Mouse (Mus musculus): ENCODE results near the gene Mt2.

Gene Mt2

DNA sequence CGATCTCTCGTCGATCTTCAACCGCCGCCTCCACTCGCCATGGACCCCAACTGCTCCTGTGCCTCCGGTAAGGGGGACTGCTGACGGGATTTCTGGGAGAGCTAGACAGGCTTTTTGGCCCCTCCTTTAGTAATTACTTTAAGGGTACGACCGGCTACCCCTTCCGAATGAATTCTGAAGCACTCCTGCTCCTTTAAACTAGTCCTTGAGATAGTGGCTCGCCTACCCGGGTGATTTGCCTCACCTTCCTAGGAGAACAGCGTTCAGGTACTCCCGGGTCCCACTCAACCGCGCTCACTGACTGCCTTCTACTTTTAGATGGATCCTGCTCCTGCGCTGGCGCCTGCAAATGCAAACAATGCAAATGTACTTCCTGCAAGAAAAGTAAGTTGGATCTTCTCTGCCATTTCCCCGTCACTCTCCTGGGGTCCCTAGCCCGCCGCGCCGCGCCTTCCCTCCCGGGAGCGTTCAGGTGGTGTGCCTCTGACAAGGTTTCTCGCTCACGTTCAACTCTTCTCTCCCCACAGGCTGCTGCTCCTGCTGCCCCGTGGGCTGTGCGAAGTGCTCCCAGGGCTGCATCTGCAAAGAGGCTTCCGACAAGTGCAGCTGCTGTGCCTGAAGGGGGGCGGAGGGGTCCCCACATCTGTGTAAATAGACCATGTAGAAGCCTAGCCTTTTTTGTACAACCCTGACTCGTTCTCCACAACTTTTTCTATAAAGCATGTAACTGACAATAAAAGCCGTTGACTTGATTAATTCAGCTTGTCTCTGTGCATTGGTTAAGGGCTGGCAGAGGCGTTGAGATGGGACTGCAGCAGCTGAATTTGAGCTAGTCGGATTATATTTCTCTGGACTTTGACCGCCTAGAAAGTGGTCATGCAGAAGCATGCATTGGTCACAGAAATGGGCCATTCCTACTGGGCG, 607 bp downstream of the Mt2 start:
- DNase-seq (ENCODE audit: extremely low spot score) = peak; percentile 40

DNA sequence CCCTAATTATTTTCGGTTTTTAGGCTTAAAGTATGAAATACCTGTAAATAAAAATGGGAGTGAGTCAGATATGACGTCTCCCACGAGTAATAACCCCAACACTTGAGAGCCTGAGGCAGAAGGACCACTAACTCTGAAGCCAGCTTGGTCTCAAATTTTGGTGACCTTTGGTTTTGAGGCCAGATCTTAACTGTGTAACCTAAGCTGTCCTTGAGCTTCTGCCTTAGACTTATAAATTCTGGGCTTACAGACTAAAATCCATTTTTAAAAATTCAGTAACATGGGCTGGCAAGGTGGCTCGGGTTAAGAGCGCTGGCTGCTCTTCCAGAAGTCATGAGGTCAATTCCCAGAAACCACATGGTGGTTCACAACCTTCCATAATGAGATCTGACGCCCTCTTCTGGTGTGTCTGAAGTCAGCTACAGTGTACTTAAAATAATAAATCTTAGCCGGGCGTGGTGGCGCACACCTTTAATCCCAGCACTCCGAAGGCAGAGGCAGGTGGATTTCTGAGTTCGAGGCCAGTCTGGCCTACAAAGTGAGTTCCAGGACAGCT, 1.5 kb downstream of the Mt2 start:
- no peak for DNase-seq (ENCODE audit: extremely low spot score)

DNA sequence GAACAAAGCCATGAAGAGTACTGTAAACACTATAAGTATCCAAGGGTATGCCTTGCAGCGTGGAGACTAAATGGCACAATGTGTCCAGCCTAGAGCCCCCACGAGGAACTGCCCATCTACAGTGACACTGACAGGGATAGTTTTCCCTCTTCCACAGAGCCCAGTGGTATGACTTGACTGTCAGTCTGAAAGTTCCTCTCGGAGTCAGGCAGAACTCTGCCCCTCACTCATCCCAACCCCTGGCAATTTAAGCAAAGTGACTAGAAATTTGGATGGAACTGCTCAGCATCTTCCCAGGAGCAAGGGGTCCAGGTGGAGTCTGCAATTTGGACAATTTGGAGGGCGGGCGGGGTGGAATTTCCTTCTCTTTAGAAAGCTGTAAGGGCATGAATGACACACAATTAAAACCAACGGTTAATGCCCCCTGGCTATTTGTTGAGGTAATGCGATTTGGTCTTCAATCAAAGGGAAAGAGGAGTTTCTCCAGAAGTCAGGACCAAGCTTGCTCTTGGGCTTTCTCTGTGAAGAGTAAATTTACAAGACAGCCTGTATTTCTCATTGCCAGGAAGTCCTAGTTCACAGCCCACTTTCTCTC, 2.3 kb downstream of the Mt2 start:
- DNase-seq (ENCODE audit: extremely low spot score) = no peak

DNA sequence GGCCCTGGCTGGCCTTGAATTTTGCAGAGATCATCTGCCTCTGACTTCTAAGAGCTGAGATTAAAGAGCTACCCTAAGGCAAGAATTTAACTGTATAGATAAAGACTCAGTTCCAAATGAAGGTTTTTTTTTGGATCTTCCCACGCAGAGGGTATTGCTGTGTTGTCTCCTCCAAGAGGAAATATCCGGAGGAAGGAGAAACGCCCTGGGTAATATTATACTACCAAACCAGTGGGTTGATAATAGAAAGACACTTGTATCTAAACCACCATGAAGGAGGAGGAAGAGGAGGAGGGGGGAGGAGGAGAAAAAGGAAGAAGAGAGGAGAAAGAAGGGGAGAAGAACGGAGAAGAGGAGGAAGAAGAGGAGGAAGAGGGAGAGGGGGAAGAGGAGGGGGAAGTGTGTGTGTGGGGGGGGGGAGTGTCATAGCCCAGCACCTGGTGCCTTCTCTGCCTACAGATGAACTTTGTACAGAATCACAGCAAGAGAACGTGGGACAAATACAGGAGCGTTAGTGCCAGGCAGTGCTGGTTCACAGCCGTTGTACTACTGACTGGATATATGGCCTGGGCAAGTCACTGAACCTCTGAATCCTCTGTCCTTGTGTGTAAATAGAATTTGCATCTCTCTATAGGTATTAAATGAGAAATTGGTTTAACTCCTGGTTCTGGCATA, 5.4 kb downstream of the Mt2 start:
- DNase-seq (ENCODE audit: extremely low spot score) = no peak

DNA sequence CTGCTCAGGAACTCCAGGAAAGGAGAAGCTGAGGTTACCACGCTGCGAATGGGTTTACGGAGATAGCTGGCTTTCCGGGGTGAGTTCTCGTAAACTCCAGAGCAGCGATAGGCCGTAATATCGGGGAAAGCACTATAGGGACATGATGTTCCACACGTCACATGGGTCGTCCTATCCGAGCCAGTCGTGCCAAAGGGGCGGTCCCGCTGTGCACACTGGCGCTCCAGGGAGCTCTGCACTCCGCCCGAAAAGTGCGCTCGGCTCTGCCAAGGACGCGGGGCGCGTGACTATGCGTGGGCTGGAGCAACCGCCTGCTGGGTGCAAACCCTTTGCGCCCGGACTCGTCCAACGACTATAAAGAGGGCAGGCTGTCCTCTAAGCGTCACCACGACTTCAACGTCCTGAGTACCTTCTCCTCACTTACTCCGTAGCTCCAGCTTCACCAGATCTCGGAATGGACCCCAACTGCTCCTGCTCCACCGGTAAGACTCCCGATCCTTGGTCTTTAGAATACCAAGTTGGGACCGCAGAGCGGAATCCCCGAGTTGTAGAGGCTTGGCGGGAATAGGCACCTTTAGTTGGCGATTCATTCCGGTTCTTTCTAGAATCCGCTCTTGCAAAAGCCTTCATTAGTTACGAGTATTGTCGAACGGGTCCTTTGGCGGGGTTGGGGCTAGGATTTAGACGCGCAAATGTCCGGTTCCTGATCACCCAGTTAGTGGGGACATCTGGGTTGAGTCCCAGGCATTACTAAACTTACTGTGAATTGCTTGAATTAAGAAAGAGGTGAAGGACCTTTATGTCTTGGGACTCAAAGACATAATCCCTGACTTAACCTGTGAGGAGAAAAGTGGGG, 6.6 kb downstream of the Mt2 start, which contains the start of gene Mt1:
Gene Mt1, plus strand, starts transcription at position 226 of the 856 bp plus-strand sequence.
- peak; percentile 70 for DNase-seq (ENCODE audit: extremely low spot score)

DNA sequence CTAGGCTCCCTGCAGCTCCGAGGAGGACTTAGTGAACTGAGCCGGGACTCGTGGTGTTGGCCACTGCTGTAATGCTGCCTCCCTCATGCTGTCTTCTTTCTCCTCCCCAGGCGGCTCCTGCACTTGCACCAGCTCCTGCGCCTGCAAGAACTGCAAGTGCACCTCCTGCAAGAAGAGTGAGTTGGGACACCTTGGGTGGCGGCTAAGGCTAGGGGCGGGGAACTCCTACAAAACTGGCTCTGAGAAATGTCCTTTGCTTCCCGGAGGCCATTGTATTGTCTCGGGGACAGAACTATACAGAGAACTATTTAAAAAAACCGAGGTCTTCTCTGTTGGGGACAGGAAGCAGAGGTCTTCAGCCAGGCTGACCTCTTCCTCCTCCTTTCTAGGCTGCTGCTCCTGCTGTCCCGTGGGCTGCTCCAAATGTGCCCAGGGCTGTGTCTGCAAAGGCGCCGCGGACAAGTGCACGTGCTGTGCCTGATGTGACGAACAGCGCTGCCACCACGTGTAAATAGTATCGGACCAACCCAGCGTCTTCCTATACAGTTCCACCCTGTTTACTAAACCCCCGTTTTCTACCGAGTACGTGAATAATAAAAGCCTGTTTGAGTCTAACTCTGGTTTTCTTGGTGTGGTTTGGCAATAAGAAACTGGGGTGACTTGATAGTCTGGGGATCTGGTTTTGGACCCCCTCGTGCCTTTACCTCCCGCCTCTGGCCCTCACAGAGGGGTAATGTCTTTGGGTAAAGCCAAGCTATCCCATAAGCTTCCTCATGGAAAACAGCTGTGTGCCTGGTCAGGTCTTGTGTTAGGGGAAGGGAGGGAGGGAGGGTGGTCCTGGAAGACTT, 7.5 kb downstream of the Mt2 start:
- DNase-seq (ENCODE audit: extremely low spot score) = peak; percentile 42

DNA sequence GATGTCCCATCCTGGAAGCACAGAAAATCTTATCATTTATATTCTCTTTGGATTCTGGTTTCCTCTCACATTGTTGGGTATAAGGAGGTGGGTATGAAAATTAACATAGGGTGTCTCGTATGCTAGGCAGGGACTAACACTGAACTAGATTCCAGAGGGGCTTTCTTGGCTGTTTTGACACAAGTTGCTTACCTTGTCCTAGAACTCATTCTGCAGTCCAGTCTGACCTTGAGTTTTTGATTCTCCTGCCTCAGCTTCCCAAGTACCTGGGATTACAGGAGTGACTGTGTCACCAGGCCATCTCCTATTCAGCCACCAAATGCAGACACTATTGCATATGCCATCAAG, 8.1 kb downstream of the Mt2 start:
- no peak for DNase-seq (ENCODE audit: extremely low spot score)

DNA sequence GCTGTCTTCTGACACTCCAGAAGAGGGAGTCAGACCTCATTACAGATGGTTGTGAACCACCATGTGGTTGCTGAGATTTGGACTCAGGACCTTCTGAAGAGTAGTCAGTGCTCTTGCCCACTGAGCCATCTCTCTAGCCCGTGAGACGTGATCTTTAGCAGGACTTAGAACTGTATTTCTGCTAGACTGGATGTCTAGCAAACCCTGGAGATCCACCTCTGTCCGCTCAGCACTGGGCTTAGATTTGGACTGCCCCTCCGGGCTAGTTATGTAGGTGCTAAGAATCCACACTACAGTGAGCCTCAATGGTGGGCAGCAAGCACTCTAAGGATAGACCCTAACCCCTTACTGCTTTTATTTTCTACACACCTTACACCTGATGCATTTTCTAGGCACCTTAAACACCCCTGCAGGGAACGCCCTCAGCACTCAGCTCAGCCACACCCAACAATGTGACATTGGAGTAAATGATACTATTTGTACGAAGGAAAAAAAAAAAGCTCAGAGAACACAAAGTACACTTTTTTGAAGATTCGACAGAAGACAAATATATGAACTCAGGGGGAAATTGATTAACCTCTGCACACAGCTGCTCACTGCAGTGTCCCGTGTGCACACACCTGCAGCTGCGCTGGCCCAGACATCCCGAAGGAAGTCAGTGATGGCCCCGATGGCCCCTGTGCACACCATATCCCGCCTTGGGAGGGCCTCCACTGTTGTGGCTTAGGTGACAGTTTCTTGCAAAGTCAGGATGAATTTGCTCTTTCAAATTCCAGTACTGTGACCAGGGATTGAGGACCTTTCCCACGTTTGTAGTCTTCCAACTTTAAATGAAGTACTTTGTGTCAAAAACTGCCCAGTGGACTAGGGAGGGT, 9.8 kb downstream of the Mt2 start:
- DNase-seq (ENCODE audit: extremely low spot score) = no peak

DNA sequence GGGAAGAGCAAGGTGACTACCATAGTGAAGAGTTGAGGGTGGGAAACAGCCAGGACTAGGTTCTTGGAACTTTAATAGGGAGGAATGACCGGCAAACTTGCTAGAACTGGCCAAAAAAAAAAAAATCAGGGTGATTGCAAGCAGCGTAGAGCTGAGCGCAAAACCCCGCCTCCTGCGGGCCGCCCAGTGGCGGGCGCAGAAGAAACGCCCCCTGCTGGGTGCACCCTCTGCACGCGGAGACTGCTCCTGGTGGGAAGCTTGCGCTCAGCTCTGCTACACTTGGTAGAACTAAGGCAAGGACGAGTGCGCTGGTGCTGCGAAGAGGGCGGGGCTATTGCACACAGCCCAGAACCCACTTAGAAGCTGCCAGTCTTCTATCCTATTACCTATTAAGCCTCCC, 10.7 kb downstream of the Mt2 start:
- peak; percentile 78 for DNase-seq (ENCODE audit: extremely low spot score)

DNA sequence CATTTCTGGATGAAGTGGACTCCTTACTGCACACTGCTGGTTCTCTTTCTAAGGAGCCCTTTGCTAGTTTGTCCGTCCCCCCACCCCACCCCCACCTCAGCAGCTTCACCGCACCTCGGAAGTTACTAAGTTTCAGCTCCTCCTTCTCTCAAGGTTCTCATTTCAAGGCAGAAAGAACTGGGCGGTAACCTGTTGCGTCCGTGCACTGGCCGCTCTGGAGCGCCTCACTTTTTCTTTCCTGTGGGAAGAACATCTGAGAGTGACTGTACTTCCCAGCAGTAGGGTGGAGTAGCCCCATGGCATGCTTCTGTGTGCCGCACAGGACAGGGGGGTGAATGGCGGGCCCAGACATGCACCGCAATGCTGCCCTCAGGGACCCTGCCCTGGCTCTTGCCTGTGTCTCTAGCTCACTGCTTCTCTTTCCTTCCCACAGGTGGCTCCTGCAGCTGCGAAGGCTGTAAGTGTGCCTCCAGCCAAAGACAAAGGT, 11.9 kb downstream of the Mt2 start:
- DNase-seq (ENCODE audit: extremely low spot score) = no peak

DNA sequence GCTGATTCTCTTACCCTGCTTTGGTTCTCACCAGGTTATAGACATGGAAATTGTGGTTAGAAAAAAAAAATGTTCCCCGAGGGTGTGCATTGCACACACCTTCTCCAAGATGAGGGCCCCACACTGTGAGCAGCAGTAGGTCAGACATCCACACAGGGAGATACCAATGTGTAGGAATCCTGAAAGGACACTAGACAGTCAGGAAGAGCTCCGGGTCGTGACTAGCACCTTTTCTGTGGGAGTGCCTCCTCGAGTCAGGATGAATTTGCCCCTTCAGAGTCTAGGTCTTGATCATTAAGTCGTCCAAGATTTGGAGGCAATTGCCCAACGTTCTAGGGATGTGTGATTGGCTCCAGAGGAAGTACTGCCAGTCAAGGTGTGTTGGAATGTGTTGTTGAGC, 13.3 kb downstream of the Mt2 start:
- no peak for DNase-seq (ENCODE audit: extremely low spot score)

DNA sequence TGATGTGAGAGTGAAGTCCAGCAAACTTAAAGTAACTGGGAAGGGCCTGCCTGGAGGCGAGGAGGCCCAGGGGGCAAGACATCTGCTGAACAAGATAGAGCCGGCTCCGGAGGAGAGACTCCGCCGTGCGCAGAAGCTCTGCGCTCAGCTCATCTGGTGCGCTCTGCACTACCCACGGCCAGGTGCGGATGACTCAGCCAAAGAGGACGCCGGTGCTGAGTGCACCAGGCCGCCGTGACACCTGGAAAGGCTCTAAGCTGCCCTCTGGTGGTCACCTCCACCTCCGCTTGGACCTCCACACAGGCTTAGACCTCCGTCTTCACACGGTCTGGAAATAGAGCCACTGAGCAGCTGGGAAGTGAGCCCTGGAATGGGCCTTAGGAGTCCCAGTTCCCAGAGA, 14.1 kb downstream of the Mt2 start:
- DNase-seq (ENCODE audit: extremely low spot score) = peak; percentile 70

DNA sequence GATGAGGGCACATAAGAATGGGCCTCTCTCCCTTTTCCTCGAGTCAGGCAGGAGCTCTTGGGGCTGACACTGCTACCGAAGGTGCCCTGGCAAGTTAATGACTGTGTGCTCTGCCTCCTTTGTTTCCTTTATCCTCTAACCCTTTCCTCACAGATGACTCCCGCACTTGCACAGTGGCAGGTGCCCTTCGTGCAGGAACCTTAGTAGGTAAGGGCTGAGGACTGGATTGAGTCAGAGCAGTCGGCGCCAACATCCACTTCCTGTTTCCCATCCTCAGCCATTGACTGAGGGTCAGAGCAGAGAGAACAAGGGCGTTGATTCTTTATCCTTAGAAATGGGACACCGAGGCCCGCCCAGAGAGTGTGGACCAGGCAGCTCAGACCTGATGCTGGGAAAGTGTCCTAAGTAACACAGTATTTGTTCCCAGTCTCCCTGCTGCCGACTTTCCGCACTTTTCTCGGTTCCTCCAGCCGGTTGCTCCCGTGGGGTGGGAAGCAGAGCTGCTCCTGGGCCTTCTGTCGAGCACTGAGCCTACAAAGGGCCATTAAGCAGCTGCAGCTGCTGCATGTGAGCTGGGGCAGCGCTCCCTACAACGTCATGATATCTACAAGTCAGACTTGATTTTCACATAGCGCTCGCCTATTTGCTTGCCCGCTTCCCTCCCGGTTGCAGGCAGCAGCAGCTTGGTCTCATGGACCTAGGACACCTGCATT, 15.0 kb downstream of the Mt2 start:
- peak; percentile 29 for DNase-seq (ENCODE audit: extremely low spot score)

DNA sequence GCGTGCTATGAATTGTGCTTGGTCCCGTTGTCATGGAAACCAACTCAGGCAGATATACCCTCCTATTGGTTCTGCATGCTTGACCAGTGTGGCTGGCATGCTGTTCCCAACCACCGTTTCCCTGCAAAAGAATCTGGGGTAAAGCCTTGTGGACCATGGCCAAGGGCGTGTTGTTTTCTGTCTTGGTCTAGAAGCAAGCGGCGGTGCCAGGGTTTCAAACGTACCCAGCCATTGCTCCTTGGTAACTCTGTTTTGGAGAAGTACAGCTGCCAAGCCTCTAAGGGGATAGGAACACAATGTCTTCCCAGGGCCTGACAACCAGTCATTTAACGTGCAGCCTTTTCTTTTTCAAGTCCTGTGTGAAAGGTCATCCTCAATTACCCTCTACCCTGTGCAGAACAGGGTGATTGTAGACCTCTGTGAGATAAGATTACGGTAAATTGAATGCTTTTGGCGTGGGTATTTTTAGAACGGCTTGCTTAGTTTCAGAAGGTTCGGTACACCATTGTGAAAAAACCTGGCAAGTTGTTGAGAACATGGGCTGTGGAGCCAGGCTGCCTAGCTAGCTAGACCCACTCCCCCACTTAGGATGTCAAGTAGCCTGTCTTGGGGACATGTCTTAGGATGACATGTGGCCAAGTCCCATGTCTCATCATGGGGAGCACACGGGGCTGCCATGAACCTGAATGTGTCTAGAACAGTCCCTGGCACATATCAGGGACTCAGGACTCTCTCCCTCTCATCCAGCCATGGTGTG, 17.0 kb downstream of the Mt2 start:
- DNase-seq (ENCODE audit: extremely low spot score) = no peak

DNA sequence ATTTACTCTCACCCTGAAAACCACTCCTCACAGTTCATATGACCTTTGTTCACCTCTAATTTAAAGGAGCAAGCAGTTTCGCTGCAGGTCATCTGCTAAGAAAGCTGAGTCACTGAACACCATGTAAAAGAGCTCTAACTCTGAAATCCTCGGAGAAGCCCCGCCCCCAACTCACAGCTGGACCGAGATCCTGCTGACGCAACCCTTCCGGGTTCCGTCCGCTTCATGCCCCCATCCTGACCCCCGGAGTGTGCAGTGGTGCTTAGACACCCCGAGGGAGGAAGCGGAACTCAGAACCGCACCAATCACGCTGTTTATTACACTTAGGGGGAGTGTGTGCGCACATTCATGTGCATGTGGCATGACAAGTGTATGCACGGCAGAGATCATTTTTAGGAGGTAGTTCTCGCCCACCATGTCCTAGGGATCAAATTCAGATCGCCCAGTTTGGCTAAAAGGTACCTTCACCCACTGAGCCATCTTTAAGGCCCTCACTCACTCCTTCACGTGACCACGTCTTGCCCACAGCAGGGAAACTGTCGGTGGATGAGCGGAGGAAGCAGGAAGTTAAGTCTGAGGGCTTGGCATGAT, 18.7 kb downstream of the Mt2 start:
- peak; percentile 26 for DNase-seq (ENCODE audit: extremely low spot score)

DNA sequence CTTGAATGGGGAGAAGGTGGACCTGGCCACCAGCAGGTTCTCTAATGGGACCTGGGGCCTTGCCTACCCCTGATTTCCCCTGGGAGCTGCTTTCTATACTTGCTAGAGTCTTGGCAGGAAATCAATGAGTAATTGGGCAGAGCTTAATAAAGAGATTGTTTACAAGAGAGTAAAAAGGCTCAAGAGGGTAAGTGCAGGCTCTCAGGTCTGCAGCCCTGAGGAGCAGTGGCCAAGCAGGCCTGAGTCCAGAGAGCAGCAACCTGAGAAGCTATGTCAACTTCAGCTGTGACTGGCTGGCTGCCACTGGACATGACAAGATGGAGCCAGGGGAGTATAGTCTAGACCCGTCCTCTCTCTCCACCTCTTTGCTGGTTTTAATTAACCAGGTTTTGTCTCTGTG, 20.5 kb downstream of the Mt2 start:
- no peak for DNase-seq (ENCODE audit: extremely low spot score)

DNA sequence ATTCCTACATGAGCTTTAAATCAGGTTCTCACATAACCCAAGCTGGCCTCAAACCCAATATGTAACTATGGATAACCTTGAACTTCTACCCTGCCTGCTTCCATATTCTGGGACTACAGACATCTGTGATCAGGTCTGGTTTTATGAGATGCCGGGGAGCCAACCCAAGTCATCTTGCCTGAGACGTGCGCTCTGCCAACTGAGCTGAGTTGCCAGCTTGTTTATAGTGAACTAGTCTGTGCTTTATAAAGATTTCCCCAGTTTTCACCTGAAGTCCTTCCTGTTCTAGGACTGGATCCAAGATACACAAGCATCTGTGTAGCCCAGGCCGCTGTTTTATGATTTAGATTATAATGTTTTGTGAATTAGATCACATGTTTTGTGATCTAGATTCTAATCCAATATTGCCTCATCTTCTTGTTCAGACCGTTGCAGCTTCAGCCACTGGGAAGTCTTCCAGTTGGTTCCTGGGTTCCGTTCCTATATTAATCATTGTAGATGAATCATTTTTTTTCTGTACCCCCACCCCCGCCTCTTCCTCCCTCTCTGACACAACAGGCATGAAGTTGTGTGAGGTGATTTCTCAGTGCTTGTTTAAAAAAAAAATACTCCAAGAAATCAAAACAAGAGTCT, 22.2 kb downstream of the Mt2 start:
- DNase-seq (ENCODE audit: extremely low spot score) = no peak
